Mouse (Mus musculus) forebrain, embryonic 14.5 days (tissue): ENCODE measurements around the gene Gimap4. TPM values are rescaled to one million over a fixed set of nuclear protein-coding genes. Genes with fewer than 3 reads are reported as not detected.

Source experiments
- ATAC-seq: fragments of 200-750 bp; cut with Nextera tagmentation; 2 replicates; pipeline ENCODE4 v1.8.0; 2017; ENCODE audit warnings: mild to moderate bottlenecking, moderate library complexity
- DNase-seq: peaks from one replicate; pipeline ENCODE4 v3.0.0-alpha.2; 2015; ENCODE audit warnings: low spot score
- H3K27ac ChIP-seq: fragments of 300-500 bp; sonication (generic); 2 replicates; pipeline ENCODE4 v1.5.1; 2014; ENCODE audit warnings: low read depth, mild to moderate bottlenecking, control low read depth, low read length, moderate library complexity
- H3K27me3 ChIP-seq: fragments of 300-500 bp; sonication (generic); replicated peaks from 2 replicates; pipeline ENCODE4 v1.6.1; 2014; ENCODE audit warnings: low read length, control low read depth, mixed read lengths; ENCODE audit not compliant: control insufficient read depth, insufficient read depth
- H3K36me3 ChIP-seq: fragments of 300-500 bp; sonication (generic); 2 replicates; pipeline ENCODE4 v1.6.1; 2014; ENCODE audit warnings: low read length, control low read depth; ENCODE audit not compliant: control insufficient read depth, insufficient read depth
- H3K4me1 ChIP-seq: fragments of 300-500 bp; sonication (generic); 2 replicates; pipeline ENCODE4 v1.6.1; 2014; ENCODE audit warnings: antibody characterized with exemption, low read length, control low read depth; ENCODE audit not compliant: control insufficient read depth, insufficient read depth
- H3K4me2 ChIP-seq: fragments of 300-500 bp; sonication (generic); 2 replicates; pipeline ENCODE4 v1.6.1; 2014; ENCODE audit warnings: mild to moderate bottlenecking, control low read depth, low read length
- H3K4me3 ChIP-seq: fragments of 300-500 bp; sonication (generic); 2 replicates; pipeline ENCODE4 v1.5.1; 2014; ENCODE audit warnings: low read depth, low read length, control low read depth
- H3K9ac ChIP-seq: fragments of 300-500 bp; sonication (generic); 2 replicates; pipeline ENCODE4 v1.6.1; 2014; ENCODE audit warnings: mild to moderate bottlenecking, low read length, control low read depth, moderate library complexity
- H3K9me3 ChIP-seq: fragments of 300-500 bp; sonication (generic); replicated peaks from 2 replicates; pipeline ENCODE4 v1.6.1; 2016; ENCODE audit warnings: low read length, control low read depth, mixed read lengths; ENCODE audit not compliant: control insufficient read depth
- WGBS: fragments of 180-500 bp; shearing (Covaris S2); extraction: QIAGEN DNeasy Blood & Tissue Kit; methylation state at CpG from one replicate; pipeline ENCODE4 v1.1.7; 2014; 5-methylcytosine and 5-hydroxymethylcytosine counted together
- polyA plus RNA-seq: library from polyadenylated mRNA; unstranded; fragments of >200 nt; fragmentation: Nextera tagmentation; extraction: Ambion mirVana; gene quantifications from 2 replicates; pipeline ENCODE4 v1.2.1, GENCODE M21; 2014

The Gimap4 gene
- polyA plus RNA-seq, 1 experiment from 2014 or later: 1.9 TPM

DNA sequence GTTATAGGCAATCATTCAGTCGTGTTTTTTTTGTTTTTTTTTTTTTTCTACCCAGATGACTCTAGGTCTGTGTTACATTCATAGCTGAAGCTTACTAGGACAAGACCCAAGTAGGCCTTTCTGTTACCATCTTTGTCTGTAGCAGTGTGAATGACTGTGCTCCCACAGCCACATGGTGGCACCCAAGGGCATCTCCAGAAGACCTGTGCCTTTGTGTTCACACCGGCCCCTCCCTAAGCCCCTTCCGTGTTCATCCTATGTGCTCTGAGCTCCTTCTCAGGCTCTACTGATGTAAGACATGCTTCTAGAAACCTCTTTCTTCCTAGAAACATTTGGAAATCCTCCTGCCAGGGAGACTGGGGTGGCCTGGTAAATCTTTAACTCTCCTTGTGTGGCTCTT, 37.4 kb upstream of the Gimap4 start, which contains the start of gene Gimap8:
Gene Gimap8 (plus strand): TSS at position 240 of the 400 bp plus-strand sequence.
- ATAC-seq (no peak), DNase-seq (peak; percentile 22)
- Histone ChIP-seq H3K4me2 (no peak within 1 kb of the TSS), H3K9ac (no peak within 1 kb of the TSS), H3K9me3 (no peaks in the 10 kb centered on the region), H3K27me3 (no peaks in the 10 kb centered on the region), H3K36me3 (no peaks in the 10 kb centered on the region), H3K4me3 (no peak within 1 kb of the TSS), H3K4me1 (no peaks in the 10 kb centered on the region), H3K27ac (no peak within 1 kb of the TSS)
- 49% methylated on average over 3 of the region's 3 CpGs for WGBS

DNA sequence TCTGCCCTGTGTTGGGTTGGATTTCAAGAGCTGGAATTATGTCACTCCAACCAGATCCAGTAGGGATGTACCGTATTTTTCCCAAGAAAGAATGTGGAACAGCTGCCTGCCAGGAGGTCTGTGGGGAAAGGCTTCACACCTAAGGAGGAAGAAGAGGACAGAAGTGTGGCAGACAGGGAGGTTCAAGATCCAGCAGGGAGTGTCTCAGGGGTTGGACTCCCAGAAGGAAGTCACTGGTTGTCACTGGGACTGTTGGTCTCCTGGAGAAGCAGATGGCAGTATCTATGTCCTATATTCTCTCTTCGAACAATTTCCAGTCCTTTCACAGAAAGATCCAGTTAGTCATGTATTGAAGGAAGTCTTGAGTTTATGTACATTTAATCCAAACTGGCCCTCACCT, 36.7 kb upstream of the Gimap4 start:
- H3K27me3 ChIP-seq: no peaks in the 10 kb centered on the region
- no peak overlapping the region for H3K4me3 ChIP-seq
- WGBS: 95% methylated on average over 2 of the region's 2 CpGs
- DNase-seq: no peak
- no peaks in the 10 kb centered on the region for H3K9me3 ChIP-seq
- no peak overlapping the region for H3K27ac ChIP-seq
- H3K4me2 ChIP-seq: no peak overlapping the region
- no peaks in the 10 kb centered on the region for H3K4me1 ChIP-seq
- no peak overlapping the region for H3K9ac ChIP-seq
- ATAC-seq: no peak
- no peaks in the 10 kb centered on the region for H3K36me3 ChIP-seq

DNA sequence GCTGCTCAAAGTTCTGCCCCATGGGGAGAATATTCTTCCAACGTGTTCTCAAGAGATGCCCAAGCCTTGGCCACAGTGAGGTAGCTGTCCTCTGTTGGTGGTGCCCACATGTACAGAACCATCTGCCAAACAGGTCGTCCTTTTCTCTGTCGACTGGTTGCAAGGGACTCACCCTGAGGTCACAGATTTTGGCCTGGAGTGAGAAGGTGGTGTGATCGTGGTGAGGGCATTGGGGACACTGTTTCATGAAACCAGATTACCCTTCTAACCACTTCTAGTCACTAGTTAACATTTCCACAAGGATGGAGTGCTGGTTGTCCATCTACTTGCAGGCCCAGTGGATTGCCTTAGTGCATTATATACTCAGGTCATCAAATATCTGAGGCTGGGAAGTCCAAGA, 35.6 kb upstream of the Gimap4 start:
- 86% methylated on average over 4 of the region's 4 CpGs for WGBS
- no peaks in the 10 kb centered on the region for H3K4me1 ChIP-seq
- no peaks in the 10 kb centered on the region for H3K27me3 ChIP-seq
- no peak overlapping the region for H3K27ac ChIP-seq
- no peaks in the 10 kb centered on the region for H3K36me3 ChIP-seq
- no peaks in the 10 kb centered on the region for H3K9me3 ChIP-seq
- no peak for DNase-seq
- no peak overlapping the region for H3K4me3 ChIP-seq
- H3K4me2 ChIP-seq: no peak overlapping the region
- no peak overlapping the region for H3K9ac ChIP-seq
- no peak for ATAC-seq

DNA sequence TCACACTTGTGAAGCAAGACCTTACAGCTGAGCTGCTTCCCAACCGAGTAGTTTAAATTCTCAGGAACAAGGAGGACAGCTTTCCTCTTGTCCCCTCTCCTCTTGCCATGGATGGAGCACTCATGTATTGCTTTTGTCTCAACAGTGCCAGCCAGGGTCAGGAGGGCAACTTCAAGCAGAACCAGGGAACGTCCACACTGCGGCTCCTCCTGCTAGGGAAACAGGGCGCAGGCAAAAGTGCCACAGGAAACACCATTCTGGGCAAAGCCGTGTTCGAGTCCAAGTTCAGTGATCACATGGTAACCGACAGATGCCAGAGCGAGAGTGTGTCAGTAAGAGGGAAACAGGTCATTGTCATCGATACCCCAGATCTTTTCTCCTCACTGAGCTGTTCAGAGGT, 34.3 kb upstream of the Gimap4 start:
- Histone ChIP-seq H3K9me3 (no peaks in the 10 kb centered on the region), H3K27ac (no peak overlapping the region), H3K27me3 (no peaks in the 10 kb centered on the region), H3K36me3 (no peaks in the 10 kb centered on the region), H3K4me1 (no peaks in the 10 kb centered on the region), H3K4me3 (no peak overlapping the region), H3K9ac (no peak overlapping the region), H3K4me2 (no peak overlapping the region)
- 89% methylated on average over 9 of the region's 9 CpGs for WGBS
- no peak for DNase-seq
- ATAC-seq: no peak

DNA sequence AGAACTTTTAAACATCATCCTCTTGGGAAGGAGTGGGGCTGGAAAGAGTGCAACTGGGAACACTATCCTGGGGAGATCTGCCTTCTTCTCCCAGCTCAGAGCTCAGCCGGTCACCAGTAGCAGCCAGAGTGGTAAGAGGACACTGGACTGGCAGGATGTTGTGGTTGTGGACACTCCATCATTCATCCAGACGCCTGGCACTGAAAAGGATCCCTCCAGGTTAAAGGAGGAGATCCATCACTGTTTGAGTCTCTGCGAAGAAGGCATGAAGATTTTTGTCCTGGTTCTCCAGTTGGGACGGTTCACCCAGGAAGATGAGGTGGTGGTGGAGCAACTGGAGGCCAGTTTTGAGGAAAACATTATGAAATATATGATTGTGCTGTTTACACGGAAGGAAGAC, 25.6 kb upstream of the Gimap4 start:
- DNase-seq: no peak
- Histone ChIP-seq H3K4me3 (no peak overlapping the region), H3K27me3 (no peaks in the 10 kb centered on the region), H3K9ac (no peak overlapping the region), H3K36me3 (no peaks in the 10 kb centered on the region), H3K9me3 (no peaks in the 10 kb centered on the region), H3K4me2 (no peak overlapping the region), H3K27ac (no peak overlapping the region), H3K4me1 (no peaks in the 10 kb centered on the region)
- no peak for ATAC-seq
- 83% methylated on average over 5 of the region's 5 CpGs for WGBS

DNA sequence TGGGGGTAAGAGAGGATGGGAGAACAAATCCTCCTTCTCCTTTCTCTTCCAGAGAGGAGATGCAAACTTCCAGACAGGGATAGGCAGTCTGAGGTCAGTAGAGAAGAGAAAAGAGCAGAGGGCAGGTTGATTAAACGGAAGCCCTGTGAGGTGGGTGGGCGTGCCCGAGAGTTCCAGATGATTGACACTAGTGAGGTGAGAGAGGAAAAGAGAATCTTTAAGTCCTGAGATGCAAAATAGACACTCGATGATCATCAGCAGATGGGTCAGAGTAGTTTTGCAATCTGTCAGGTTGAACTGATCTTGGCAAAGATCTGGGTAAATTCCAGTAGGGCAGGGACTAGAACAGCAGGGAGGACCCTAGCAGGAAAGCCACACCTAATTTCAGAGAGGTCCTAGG, 19.6 kb upstream of the Gimap4 start:
- Histone ChIP-seq H3K27ac (no peak overlapping the region), H3K36me3 (no peaks in the 10 kb centered on the region), H3K4me2 (no peak overlapping the region), H3K9ac (no peak overlapping the region), H3K9me3 (no peaks in the 10 kb centered on the region), H3K27me3 (no peaks in the 10 kb centered on the region), H3K4me3 (no peak overlapping the region), H3K4me1 (no peaks in the 10 kb centered on the region)
- DNase-seq (no peak), ATAC-seq (no peak)
- WGBS: 81% methylated on average over 4 of the region's 4 CpGs

DNA sequence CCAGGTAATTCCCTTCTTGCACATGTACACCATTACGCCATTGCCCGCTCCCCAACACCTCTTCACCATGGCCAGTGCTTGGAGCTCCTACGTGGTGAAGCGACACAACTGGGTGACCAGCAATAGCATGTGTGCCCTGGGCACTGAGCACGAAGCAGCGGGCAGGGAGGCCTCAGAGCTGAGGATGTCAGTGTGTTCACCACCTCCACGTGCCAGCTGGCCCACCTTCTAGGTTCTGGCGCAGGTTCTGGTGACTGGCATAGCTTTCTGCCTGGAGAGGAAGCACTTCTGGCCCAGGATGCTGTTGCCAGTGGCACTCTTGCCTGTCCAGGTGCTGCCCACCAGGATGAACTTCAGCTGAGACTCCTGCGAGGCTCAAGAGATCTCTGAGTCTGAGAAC, 18.9 kb upstream of the Gimap4 start:
- WGBS: 92% methylated on average over 9 of the region's 9 CpGs
- Histone ChIP-seq H3K4me3 (no peak overlapping the region), H3K4me2 (no peak overlapping the region), H3K4me1 (no peaks in the 10 kb centered on the region), H3K9ac (no peak overlapping the region), H3K27ac (no peak overlapping the region), H3K9me3 (no peaks in the 10 kb centered on the region), H3K27me3 (no peaks in the 10 kb centered on the region), H3K36me3 (no peaks in the 10 kb centered on the region)
- DNase-seq: no peak
- no peak for ATAC-seq

DNA sequence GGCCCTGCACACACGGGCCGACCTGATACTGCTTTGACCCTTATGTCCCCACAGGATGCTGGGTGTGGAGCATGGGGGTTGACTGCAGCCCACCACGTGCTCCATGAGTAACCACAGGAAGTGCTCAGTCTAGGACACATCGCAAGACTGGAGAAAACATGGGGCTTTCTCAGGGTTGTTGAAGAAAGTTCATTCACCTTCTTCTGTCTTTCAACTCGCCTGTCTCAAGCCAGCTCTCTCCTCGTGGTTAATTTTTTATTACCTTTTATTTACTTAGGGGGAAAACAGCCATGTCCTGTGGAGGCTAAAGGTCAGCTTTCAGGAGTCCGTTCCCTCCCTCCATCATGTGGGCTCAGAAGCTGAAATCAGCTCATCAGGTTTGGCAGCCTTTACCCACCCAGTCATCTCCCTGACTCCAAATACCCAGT, 18.2 kb upstream of the Gimap4 start:
- ATAC-seq: no peak

DNA sequence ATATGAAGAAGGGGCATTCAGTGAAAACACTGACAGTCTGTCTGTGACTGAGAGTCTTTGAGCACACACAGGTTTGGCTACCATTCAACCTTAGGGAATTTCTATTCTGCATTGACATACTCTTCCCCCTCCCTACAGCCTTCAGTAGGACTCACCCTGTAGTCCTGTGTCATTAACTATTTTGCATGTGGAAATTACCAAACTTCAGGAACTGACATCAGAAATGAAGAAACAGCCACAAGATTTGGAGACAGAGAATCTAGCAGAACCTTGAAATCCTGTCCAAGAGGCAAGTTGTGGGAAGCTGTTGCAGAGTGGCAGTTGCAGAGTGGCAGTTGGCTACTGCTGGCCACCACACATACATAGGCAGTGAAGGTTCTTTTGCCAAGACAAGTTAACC, 16.3 kb upstream of the Gimap4 start:
- H3K27me3 ChIP-seq: no peaks in the 10 kb centered on the region
- H3K4me2 ChIP-seq: no peak overlapping the region
- no peaks in the 10 kb centered on the region for H3K36me3 ChIP-seq
- H3K4me3 ChIP-seq: no peak overlapping the region
- H3K4me1 ChIP-seq: no peaks in the 10 kb centered on the region
- ATAC-seq (no peak), DNase-seq (no peak)
- H3K27ac ChIP-seq: no peak overlapping the region
- no peak overlapping the region for H3K9ac ChIP-seq
- no peaks in the 10 kb centered on the region for H3K9me3 ChIP-seq

More for the DNA sequence above, 18.2 kb upstream of the Gimap4 start:
- no peaks in the 10 kb centered on the region for H3K36me3 ChIP-seq
- DNase-seq: no peak
- no peak overlapping the region for H3K4me2 ChIP-seq
- H3K27ac ChIP-seq: no peak overlapping the region
- no peaks in the 10 kb centered on the region for H3K9me3 ChIP-seq
- no peak overlapping the region for H3K4me3 ChIP-seq
- 74% methylated on average over 7 of the region's 7 CpGs for WGBS
- H3K9ac ChIP-seq: no peak overlapping the region
- H3K4me1 ChIP-seq: no peaks in the 10 kb centered on the region
- no peaks in the 10 kb centered on the region for H3K27me3 ChIP-seq
